Mouse (Mus musculus) lung, adult 2 months (tissue): Measurements from ENCODE around the gene Cog6. TPM values are rescaled to one million over a fixed set of nuclear protein-coding genes. Genes with fewer than 3 reads are reported as not detected.

Source experiments
- DNase-seq: peaks from one replicate; pipeline ENCODE4 v3.0.0; 2022
- H3K4me1 ChIP-seq: fragments of 200-500 bp; 2 replicates; pipeline ENCODE4 v1.6.1; 2011; ENCODE audit warnings: low read length; ENCODE audit not compliant: control insufficient read depth, insufficient read depth
- H3K4me3 ChIP-seq: fragments of 200-500 bp; replicated peaks from 2 replicates; pipeline ENCODE3; 2011; ENCODE audit warnings: low read depth, mild to moderate bottlenecking, control low read depth, low read length; ENCODE audit errors: extremely low read depth
- CTCF ChIP-seq: fragments of 200-500 bp; IDR thresholded peaks from 2 replicates; pipeline ENCODE4 v1.5.1; 2011; ENCODE audit warnings: mild to moderate bottlenecking, low read length, control low read depth; ENCODE audit not compliant: insufficient read depth
- POLR2A ChIP-seq: fragments of 200-500 bp; IDR thresholded peaks from 2 replicates; pipeline ENCODE4 v1.6.1; 2011; ENCODE audit warnings: low read depth, mild to moderate bottlenecking, control low read depth, low read length, borderline replicate concordance; ENCODE audit errors: extremely low read depth
- WGBS: fragments of 180-500 bp; shearing (Covaris S2); methylation state at CpG from one replicate; pipeline ENCODE4 v1.1.7; 2018; 5-methylcytosine and 5-hydroxymethylcytosine counted together
- polyA plus RNA-seq: library from polyadenylated mRNA; depleted of rRNA; stranded (reverse); fragments of >200 nt; gene quantifications from 2 replicates; pipeline ENCODE4 v1.2.3, GENCODE M21; 2012; rRNA removed

The Cog6 gene
- polyA plus RNA-seq, result 12.4 and 15.8 TPM in 2 replicates

- no peak for TF ChIP-seq CTCF
- peak; percentile 95 for TF ChIP-seq POLR2A
- peak; percentile 78 for DNase-seq
- WGBS, result 2% methylated on average over 53 of the region's 53 CpGs
These were observed at the start of gene Cog6 for GRCm38 (mm10) chr3:53016436-53017340. Gene Cog6, minus strand, starts transcription at chr3:53017237.

GRCm38 (mm10) chr3:53066095-53066372 lies 49.0 kb upstream of the Cog6 start:
- DNase-seq, result no peak
- WGBS, result 51% methylated on average over 4 of the region's 4 CpGs
- Histone ChIP-seq H3K4me3 (no peak overlapping the region), H3K4me1 (peaks cover 5% of the 10 kb centered on the region)
- TF ChIP-seq POLR2A (no peak), CTCF (no peak)

More at GRCm38 (mm10) chr3:53016436-53017340, at the start of gene Cog6:
- Histone ChIP-seq H3K4me1 (no peaks in the 10 kb centered on the region), H3K4me3 (peak within 1 kb of the TSS; percentile 99)

GRCm38 (mm10) chr3:53065267-53066094 lies 48.4 kb upstream of the Cog6 start:
- Histone ChIP-seq H3K4me3 (no peak overlapping the region), H3K4me1 (peaks cover 5% of the 10 kb centered on the region)
- no peak for TF ChIP-seq CTCF
- no peak for TF ChIP-seq POLR2A
- DNase-seq, result no peak
- WGBS, result 63% methylated on average over 13 of the region's 13 CpGs

GRCm38 (mm10) chr3:53063423-53064147 lies 46.5 kb upstream of the Cog6 start:
- 49% methylated on average over 13 of the region's 13 CpGs for WGBS
- DNase-seq, result no peak
- TF ChIP-seq CTCF, result no peak
- no peak for TF ChIP-seq POLR2A
- Histone ChIP-seq H3K4me1 (peaks cover 18% of the 10 kb centered on the region), H3K4me3 (no peak overlapping the region)

GRCm38 (mm10) chr3:53059959-53060358 lies 42.9 kb upstream of the Cog6 start:
- no peak for TF ChIP-seq CTCF
- no peak for TF ChIP-seq POLR2A
- 17% methylated on average over 2 of the region's 2 CpGs for WGBS
- no peak overlapping the region for H3K4me3 ChIP-seq
- peaks cover 24% of the 10 kb centered on the region for H3K4me1 ChIP-seq
- no peak for DNase-seq

- Histone ChIP-seq H3K4me3 (no peak overlapping the region), H3K4me1 (peaks cover 21% of the 10 kb centered on the region)
- TF ChIP-seq POLR2A, result no peak
- TF ChIP-seq CTCF, result no peak
- 51% methylated on average over 10 of the region's 10 CpGs for WGBS
- no peak for DNase-seq
These were observed 39.4 kb upstream of the Cog6 start for GRCm38 (mm10) chr3:53056430-53056829.

GRCm38 (mm10) chr3:53052385-53052784 lies 35.3 kb upstream of the Cog6 start:
- peaks cover 5% of the 10 kb centered on the region for H3K4me1 ChIP-seq
- TF ChIP-seq POLR2A (no peak), CTCF (no peak)
- no peak overlapping the region for H3K4me3 ChIP-seq
- 67% methylated on average over 8 of the region's 8 CpGs for WGBS
- no peak for DNase-seq

- 48% methylated on average over 6 of the region's 6 CpGs for WGBS
- Histone ChIP-seq H3K4me1 (peaks cover 11% of the 10 kb centered on the region), H3K4me3 (peak overlapping the region; percentile 34)
- no peak for DNase-seq
- TF ChIP-seq CTCF (no peak), POLR2A (no peak)
These were observed 29.3 kb upstream of the Cog6 start for GRCm38 (mm10) chr3:53046371-53046770.

- TF ChIP-seq POLR2A, result no peak
- TF ChIP-seq CTCF, result no peak
- no peak for DNase-seq
- WGBS, result 76% methylated on average over 4 of the region's 4 CpGs
- Histone ChIP-seq H3K4me3 (no peak overlapping the region), H3K4me1 (peaks cover 11% of the 10 kb centered on the region)
These were observed 28.7 kb upstream of the Cog6 start for GRCm38 (mm10) chr3:53045697-53046096.
